Mouse (Mus musculus) thymus, adult 2 months (tissue): ENCODE results near the gene 4931429L15Rik.

ENCODE experiments used
- CTCF ChIP-seq: fragments of 200-500 bp; IDR thresholded peaks from 2 replicates; pipeline ENCODE4 v1.5.1; 2012; ENCODE audit warnings: mild to moderate bottlenecking, control low read depth, low read length, moderate library complexity, borderline replicate concordance; ENCODE audit not compliant: control insufficient read depth, poor library complexity, insufficient read depth; ENCODE audit errors: extremely low read depth
- POLR2A ChIP-seq: fragments of 200-500 bp; IDR thresholded peaks from 2 replicates; pipeline ENCODE4 v1.6.1; 2012; ENCODE audit warnings: mild to moderate bottlenecking, low read length, control low read depth, moderate library complexity; ENCODE audit not compliant: control insufficient read depth, poor library complexity, insufficient read depth; ENCODE audit errors: extremely low read depth

- TF ChIP-seq CTCF (no peak), POLR2A (no peak)
Measured at GRCm38 (mm10) chr9:46256177-46256576, 63.6 kb downstream of the 4931429L15Rik start.
